Mouse (Mus musculus): ENCODE results near the gene Ackr3.

DNA sequence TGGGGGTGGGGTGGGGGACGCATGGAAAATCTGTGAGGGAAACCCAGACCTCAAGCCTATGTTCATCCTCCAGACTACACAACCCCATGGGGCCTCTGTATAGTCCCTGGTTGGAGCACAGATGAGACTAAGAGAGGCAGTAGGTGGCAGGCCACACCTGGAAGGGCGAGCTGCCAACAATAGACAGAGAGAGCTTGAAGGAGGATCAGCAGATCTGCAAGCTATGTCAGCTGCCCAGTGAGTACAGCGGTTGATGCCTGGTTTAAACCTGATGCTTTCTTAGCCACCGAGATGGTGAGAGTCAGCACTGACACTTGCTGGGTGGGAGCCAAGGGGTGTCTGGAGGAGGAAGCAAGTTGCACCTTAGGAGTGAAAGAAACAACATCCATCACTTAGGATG, 43.5 kb downstream of the Ackr3 start:
- no peak for TF ChIP-seq CTCF (IDR thresholded peaks at IDR 0.05; ENCODE audit: low read depth)
- no peak for TF ChIP-seq EP300 (IDR thresholded peaks at IDR 0.05; ENCODE audit: low read depth)
